Mouse (Mus musculus): ENCODE data around the gene Ryr2. TPM values are rescaled to one million over a fixed set of nuclear protein-coding genes. Genes with fewer than 3 reads are reported as not detected.
A peak's percentile ranks its signal among the peaks of the same experiment; 100 is the strongest.

Ryr2 gene
- polyA plus RNA-seq, 1 experiment from 2014 or later: 0.25 TPM

- Histone ChIP-seq H3K36me3 (ENCODE audit: control insufficient read depth, insufficient read depth, low read length) (no peaks in the 10 kb centered on the region), H3K4me2 (no peak overlapping the region), H3K4me3 (ENCODE audit: low read depth, low read length) (no peak overlapping the region), H3K9ac (ENCODE audit: low read length) (no peak overlapping the region), H3K4me1 (ENCODE audit: control insufficient read depth, insufficient read depth, low read length) (no peaks in the 10 kb centered on the region), H3K9me3 (ENCODE audit: control insufficient read depth, low read length) (no peaks in the 10 kb centered on the region), H3K27ac (ENCODE audit: low read depth, low read length) (no peak overlapping the region), H3K27me3 (ENCODE audit: control insufficient read depth, insufficient read depth, low read length) (no peaks in the 10 kb centered on the region)
- no peak for ATAC-seq (ENCODE audit: low FRiP score)
- 90% methylated on average over 5 of the region's 5 CpGs for WGBS
- DNase-seq (ENCODE audit: low spot score, missing footprints): no peak
These were observed 470.4 kb downstream of the Ryr2 start for GRCm38 (mm10) chr13:11636383-11636782.

DNA sequence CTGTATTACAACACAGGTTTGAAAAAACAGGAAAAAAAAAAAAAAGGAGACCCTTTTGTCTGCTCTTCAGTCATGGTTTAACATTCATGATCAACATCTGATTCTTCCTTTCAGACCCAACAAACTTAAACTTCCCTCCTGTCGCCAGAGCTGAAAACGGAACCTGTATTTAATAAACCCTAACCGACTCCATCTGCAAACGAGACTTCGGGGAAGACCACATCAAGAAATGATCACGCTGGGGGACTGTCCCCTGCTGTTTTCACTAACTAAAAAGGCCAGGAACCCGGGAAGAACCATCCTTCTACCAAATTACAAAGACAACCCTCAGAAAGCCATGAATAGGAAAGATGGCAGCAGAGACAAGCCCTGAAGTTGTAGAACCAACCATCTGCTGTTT, 482.2 kb downstream of the Ryr2 start:
- Histone ChIP-seq H3K4me2 (no peak overlapping the region), H3K9me3 (ENCODE audit: control insufficient read depth, low read length) (no peaks in the 10 kb centered on the region), H3K27me3 (ENCODE audit: control insufficient read depth, insufficient read depth, low read length) (no peaks in the 10 kb centered on the region), H3K4me1 (ENCODE audit: control insufficient read depth, insufficient read depth, low read length) (no peaks in the 10 kb centered on the region), H3K9ac (ENCODE audit: low read length) (no peak overlapping the region), H3K27ac (ENCODE audit: low read depth, low read length) (no peak overlapping the region), H3K4me3 (ENCODE audit: low read depth, low read length) (no peak overlapping the region), H3K36me3 (ENCODE audit: control insufficient read depth, insufficient read depth, low read length) (no peaks in the 10 kb centered on the region)
- DNase-seq (ENCODE audit: low spot score, missing footprints) (no peak), ATAC-seq (ENCODE audit: low FRiP score) (no peak)
- 75% methylated on average over 7 of the region's 7 CpGs for WGBS

DNA sequence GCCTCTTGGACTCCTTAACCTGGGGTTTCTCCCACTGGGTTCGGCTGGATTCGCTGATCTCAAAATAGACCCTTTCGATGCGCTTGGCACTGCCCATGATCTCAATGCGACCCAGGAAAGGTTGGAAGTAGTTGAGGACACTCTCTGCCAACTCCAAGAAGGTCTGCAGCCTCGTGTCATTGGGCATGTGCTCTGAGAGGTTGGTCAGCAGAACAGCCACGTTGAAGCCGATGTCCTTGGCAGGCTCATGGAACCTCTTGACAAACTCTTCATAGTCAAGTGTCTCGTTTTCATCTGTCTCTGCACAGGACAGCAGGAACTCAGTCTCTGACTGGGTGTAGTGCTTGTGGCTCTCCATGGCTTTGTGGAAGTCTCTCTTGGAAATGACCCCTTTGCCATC, 511.3 kb downstream of the Ryr2 start:
- no peak overlapping the region for H3K4me2 ChIP-seq
- no peak for DNase-seq (ENCODE audit: low spot score, missing footprints)
- WGBS: 91% methylated on average over 9 of the region's 9 CpGs
- no peaks in the 10 kb centered on the region for H3K4me1 ChIP-seq (ENCODE audit: control insufficient read depth, insufficient read depth, low read length)
- H3K9ac ChIP-seq (ENCODE audit: low read length): no peak overlapping the region
- H3K27me3 ChIP-seq (ENCODE audit: control insufficient read depth, insufficient read depth, low read length): no peaks in the 10 kb centered on the region
- no peak overlapping the region for H3K4me3 ChIP-seq (ENCODE audit: low read depth, low read length)
- no peaks in the 10 kb centered on the region for H3K9me3 ChIP-seq (ENCODE audit: control insufficient read depth, low read length)
- ATAC-seq (ENCODE audit: low FRiP score): no peak
- H3K27ac ChIP-seq (ENCODE audit: low read depth, low read length): no peak overlapping the region
- no peaks in the 10 kb centered on the region for H3K36me3 ChIP-seq (ENCODE audit: control insufficient read depth, insufficient read depth, low read length)

- Histone ChIP-seq H3K4me1 (ENCODE audit: control insufficient read depth, insufficient read depth, low read length) (no peaks in the 10 kb centered on the region), H3K4me2 (no peak overlapping the region), H3K9me3 (ENCODE audit: control insufficient read depth, low read length) (no peaks in the 10 kb centered on the region), H3K4me3 (ENCODE audit: low read depth, low read length) (no peak overlapping the region), H3K9ac (ENCODE audit: low read length) (no peak overlapping the region), H3K27ac (ENCODE audit: low read depth, low read length) (no peak overlapping the region), H3K27me3 (ENCODE audit: control insufficient read depth, insufficient read depth, low read length) (no peaks in the 10 kb centered on the region), H3K36me3 (ENCODE audit: control insufficient read depth, insufficient read depth, low read length) (no peaks in the 10 kb centered on the region)
- no peak for ATAC-seq (ENCODE audit: low FRiP score)
- 88% methylated on average over 7 of the region's 7 CpGs for WGBS
- DNase-seq (ENCODE audit: low spot score, missing footprints): no peak
These were observed 521.5 kb downstream of the Ryr2 start for GRCm38 (mm10) chr13:11585283-11585682.

DNA sequence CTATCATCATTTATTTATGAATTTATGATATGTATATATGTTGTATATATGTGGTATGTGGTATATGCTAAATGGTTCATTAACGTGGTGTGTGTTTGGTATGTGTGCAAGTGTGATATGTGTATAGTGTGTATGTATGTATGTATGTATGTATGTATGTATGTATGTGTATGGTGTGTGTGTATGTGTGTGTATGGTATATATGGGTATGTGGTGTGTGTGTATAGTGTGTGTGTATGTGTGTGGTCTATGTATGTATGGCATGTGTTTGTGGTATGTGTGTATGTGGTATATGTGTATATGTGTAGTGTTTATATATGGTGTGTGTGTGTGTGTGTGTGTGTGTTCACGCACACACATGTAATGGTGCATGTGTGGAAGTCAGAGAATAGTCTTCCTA, 534.2 kb downstream of the Ryr2 start:
- WGBS: 44% methylated on average over 2 of the region's 2 CpGs
- no peak overlapping the region for H3K4me3 ChIP-seq (ENCODE audit: low read depth, low read length)
- H3K4me1 ChIP-seq (ENCODE audit: control insufficient read depth, insufficient read depth, low read length): no peaks in the 10 kb centered on the region
- no peak overlapping the region for H3K9ac ChIP-seq (ENCODE audit: low read length)
- H3K27ac ChIP-seq (ENCODE audit: low read depth, low read length): no peak overlapping the region
- H3K9me3 ChIP-seq (ENCODE audit: control insufficient read depth, low read length): no peaks in the 10 kb centered on the region
- H3K4me2 ChIP-seq: no peak overlapping the region
- H3K27me3 ChIP-seq (ENCODE audit: control insufficient read depth, insufficient read depth, low read length): no peaks in the 10 kb centered on the region
- DNase-seq (ENCODE audit: low spot score, missing footprints): no peak
- ATAC-seq (ENCODE audit: low FRiP score): no peak
- no peaks in the 10 kb centered on the region for H3K36me3 ChIP-seq (ENCODE audit: control insufficient read depth, insufficient read depth, low read length)

GRCm38 (mm10) chr13:11567376-11567775, 539.4 kb downstream of the Ryr2 start:
- Histone ChIP-seq H3K4me1 (ENCODE audit: control insufficient read depth, insufficient read depth, low read length) (no peaks in the 10 kb centered on the region), H3K4me2 (no peak overlapping the region), H3K27ac (ENCODE audit: low read depth, low read length) (no peak overlapping the region), H3K9ac (ENCODE audit: low read length) (no peak overlapping the region), H3K4me3 (ENCODE audit: low read depth, low read length) (no peak overlapping the region), H3K36me3 (ENCODE audit: control insufficient read depth, insufficient read depth, low read length) (no peaks in the 10 kb centered on the region), H3K27me3 (ENCODE audit: control insufficient read depth, insufficient read depth, low read length) (no peaks in the 10 kb centered on the region), H3K9me3 (ENCODE audit: control insufficient read depth, low read length) (no peaks in the 10 kb centered on the region)
- ATAC-seq (ENCODE audit: low FRiP score): no peak
- no peak for DNase-seq (ENCODE audit: low spot score, missing footprints)

- 63% methylated on average over 9 of the region's 9 CpGs for WGBS
- H3K4me1 ChIP-seq (ENCODE audit: control insufficient read depth, insufficient read depth, low read length): no peaks in the 10 kb centered on the region
- H3K36me3 ChIP-seq (ENCODE audit: control insufficient read depth, insufficient read depth, low read length): no peaks in the 10 kb centered on the region
- no peak overlapping the region for H3K4me3 ChIP-seq (ENCODE audit: low read depth, low read length)
- no peaks in the 10 kb centered on the region for H3K9me3 ChIP-seq (ENCODE audit: control insufficient read depth, low read length)
- no peak overlapping the region for H3K4me2 ChIP-seq
- no peaks in the 10 kb centered on the region for H3K27me3 ChIP-seq (ENCODE audit: control insufficient read depth, insufficient read depth, low read length)
- no peak overlapping the region for H3K27ac ChIP-seq (ENCODE audit: low read depth, low read length)
- no peak overlapping the region for H3K9ac ChIP-seq (ENCODE audit: low read length)
- no peak for DNase-seq (ENCODE audit: low spot score, missing footprints)
- no peak for ATAC-seq (ENCODE audit: low FRiP score)
These were observed 540.3 kb downstream of the Ryr2 start for GRCm38 (mm10) chr13:11566486-11566885.

GRCm38 (mm10) chr13:11563224-11564024, 543.3 kb downstream of the Ryr2 start:
- Histone ChIP-seq H3K9me3 (ENCODE audit: control insufficient read depth, low read length) (no peaks in the 10 kb centered on the region), H3K9ac (ENCODE audit: low read length) (no peak overlapping the region), H3K4me2 (no peak overlapping the region), H3K4me1 (ENCODE audit: control insufficient read depth, insufficient read depth, low read length) (no peaks in the 10 kb centered on the region), H3K27ac (ENCODE audit: low read depth, low read length) (no peak overlapping the region), H3K4me3 (ENCODE audit: low read depth, low read length) (no peak overlapping the region), H3K36me3 (ENCODE audit: control insufficient read depth, insufficient read depth, low read length) (no peaks in the 10 kb centered on the region), H3K27me3 (ENCODE audit: control insufficient read depth, insufficient read depth, low read length) (no peaks in the 10 kb centered on the region)
- WGBS: 36% methylated on average over 1 of the region's 1 CpGs
- peak; percentile 86 for ATAC-seq (ENCODE audit: low FRiP score)
- DNase-seq (ENCODE audit: low spot score, missing footprints): peak; percentile 88

GRCm38 (mm10) chr13:11549644-11550043, 557.1 kb downstream of the Ryr2 start:
- no peaks in the 10 kb centered on the region for H3K4me1 ChIP-seq (ENCODE audit: control insufficient read depth, insufficient read depth, low read length)
- H3K27me3 ChIP-seq (ENCODE audit: control insufficient read depth, insufficient read depth, low read length): no peaks in the 10 kb centered on the region
- H3K4me3 ChIP-seq (ENCODE audit: low read depth, low read length): no peak overlapping the region
- WGBS: 92% methylated on average over 3 of the region's 3 CpGs
- no peak for DNase-seq (ENCODE audit: low spot score, missing footprints)
- no peaks in the 10 kb centered on the region for H3K36me3 ChIP-seq (ENCODE audit: control insufficient read depth, insufficient read depth, low read length)
- H3K27ac ChIP-seq (ENCODE audit: low read depth, low read length): no peak overlapping the region
- no peak overlapping the region for H3K4me2 ChIP-seq
- no peak overlapping the region for H3K9ac ChIP-seq (ENCODE audit: low read length)
- no peaks in the 10 kb centered on the region for H3K9me3 ChIP-seq (ENCODE audit: control insufficient read depth, low read length)
- no peak for ATAC-seq (ENCODE audit: low FRiP score)
